8 mouse cellular contexts compared by ENCODE assay signal in the genomic region with DNA sequence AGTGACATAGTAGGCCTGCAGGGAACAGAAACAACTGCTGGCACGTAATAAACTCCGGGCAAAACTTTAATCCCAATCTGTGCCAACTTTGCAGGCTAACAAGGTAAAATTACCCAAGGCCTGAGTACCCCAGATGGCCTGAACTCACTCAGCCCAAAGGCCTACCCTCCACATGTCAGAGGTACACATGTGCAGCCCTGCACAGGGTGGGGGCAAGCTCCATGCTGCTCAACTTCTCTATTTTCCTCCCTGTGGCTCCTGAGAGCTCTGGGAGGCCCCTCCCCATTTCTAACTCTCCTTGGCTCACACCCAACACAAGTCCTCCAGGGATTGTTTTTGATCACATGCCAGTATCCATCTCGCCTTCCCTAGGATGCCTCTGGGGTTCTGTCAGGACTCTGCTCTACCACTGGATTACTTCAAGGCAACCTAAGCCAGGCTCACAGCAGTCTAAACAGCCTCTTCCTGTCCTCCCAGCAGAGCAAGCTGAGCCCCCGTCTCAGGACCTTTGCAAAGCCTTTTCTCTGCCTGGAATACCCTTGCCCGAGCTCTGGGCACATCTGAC. TPM values are rescaled to one million over a fixed set of nuclear protein-coding genes. Genes with fewer than 3 reads are reported as not detected.
A peak's percentile ranks its signal among the peaks of the same experiment; 100 is the strongest.
DNase-seq lines count a peak whose midpoint lies in the region; ATAC-seq and TF ChIP-seq lines count a peak whose summit lies in the region.

No protein-coding gene starts in this region.

- no peak overlapping the region for H3K27ac ChIP-seq in heart, postnatal 0 days (ENCODE audit: low read depth)
- peak overlapping the region; percentile 77 for H3K27ac ChIP-seq in embryonic facial prominence, embryonic 14.5 days (replicated peaks; ENCODE audit: low read depth, low read length)
- peak overlapping the region; percentile 87 for H3K27ac ChIP-seq in intestine, embryonic 16.5 days (ENCODE audit: low read length)

- peak; percentile 28 for DNase-seq in heart, postnatal 0 days (ENCODE audit: low spot score)
- DNase-seq in heart, adult 9 months (ENCODE audit: low spot score in 2 of 2) = no peak
- peak; percentile 54 for DNase-seq in 3T3-L1 (ENCODE audit: low read depth, low spot score)
- peak; percentile 84 for DNase-seq in embryonic facial prominence, embryonic 14.5 days (ENCODE audit: low spot score)
- no peak for DNase-seq in ovary, postnatal 10 days (ENCODE audit: low spot score)
- DNase-seq in cerebellum, postnatal 4 days (ENCODE audit: low spot score in 2 of 2) = no peak
- DNase-seq in c-Kit-positive CD71-positive TER-119-positive erythroid progenitor cells, embryonic 14.5 days (ENCODE audit: low spot score) = no peak

- H3K4me2 ChIP-seq in heart, postnatal 0 days (ENCODE audit: low read depth, low read length) = peak overlapping the region; percentile 28
- H3K4me2 ChIP-seq in embryonic facial prominence, embryonic 14.5 days (ENCODE audit: low read depth, low read length) = peak overlapping the region; percentile 42
- peak overlapping the region; percentile 11 for H3K4me2 ChIP-seq in intestine, embryonic 16.5 days (ENCODE audit: low read depth, low read length)

- H3K27me3 ChIP-seq in heart, postnatal 0 days (ENCODE audit: control insufficient read depth, insufficient read depth, low read length) = peaks cover 17% of the 10 kb centered on the region; the same call in 1 of the 2 replicates
- H3K27me3 ChIP-seq in embryonic facial prominence, embryonic 14.5 days (replicated peaks; ENCODE audit: control insufficient read depth, insufficient read depth, low read length) = no peaks in the 10 kb centered on the region
- H3K27me3 ChIP-seq in intestine, embryonic 16.5 days (replicated peaks; ENCODE audit: control insufficient read depth, insufficient read depth, low read length) = no peaks in the 10 kb centered on the region

- ATAC-seq in heart, postnatal 0 days (ENCODE audit: insufficient read depth, low read depth) = peak; percentile 15; the same call in 1 of the 2 replicates
- peak; percentile 80 for ATAC-seq in embryonic facial prominence, embryonic 14.5 days (ENCODE audit: low read depth)
- ATAC-seq in intestine, embryonic 16.5 days = peak; percentile 73

- H3K4me1 ChIP-seq in heart, postnatal 0 days (ENCODE audit: control insufficient read depth, insufficient read depth) = peaks cover 19% of the 10 kb centered on the region
- H3K4me1 ChIP-seq in embryonic facial prominence, embryonic 14.5 days (ENCODE audit: control insufficient read depth, insufficient read depth, low read length) = peaks cover 79% of the 10 kb centered on the region
- H3K4me1 ChIP-seq in intestine, embryonic 16.5 days (ENCODE audit: control insufficient read depth, insufficient read depth, low read length) = peaks cover 52% of the 10 kb centered on the region

- no peak overlapping the region for H3K9ac ChIP-seq in heart, postnatal 0 days (replicated peaks; ENCODE audit: low read depth, low read length)
- peak overlapping the region; percentile 23; the same call in 1 of the 2 replicates for H3K9ac ChIP-seq in embryonic facial prominence, embryonic 14.5 days (ENCODE audit: low read depth, low read length)
- no peak overlapping the region for H3K9ac ChIP-seq in intestine, embryonic 16.5 days (ENCODE audit: low read depth, low read length)

- 43% methylated on average over 5 of the region's 5 CpGs for WGBS in heart, postnatal 0 days
- 32% methylated on average over 5 of the region's 5 CpGs for WGBS in embryonic facial prominence, embryonic 14.5 days
- WGBS in intestine, embryonic 16.5 days = 41% methylated on average over 5 of the region's 5 CpGs

- no peaks in the 10 kb centered on the region for H3K36me3 ChIP-seq in heart, postnatal 0 days (replicated peaks; ENCODE audit: control insufficient read depth, insufficient read depth, low read length)
- 0 out of 2 replicates have a peak, but pooled peaks cover 3% of the 10 kb centered on the region for H3K36me3 ChIP-seq in embryonic facial prominence, embryonic 14.5 days (ENCODE audit: control insufficient read depth, insufficient read depth, low read length)
- no peaks in the 10 kb centered on the region for H3K36me3 ChIP-seq in intestine, embryonic 16.5 days (ENCODE audit: control insufficient read depth, insufficient read depth, low read length)

- no peak for TF ChIP-seq CTCF in heart, postnatal 0 days (IDR thresholded peaks at IDR 0.05; ENCODE audit: low read depth)

- TF ChIP-seq EP300 in heart, postnatal 0 days (IDR thresholded peaks at IDR 0.05; ENCODE audit: low read depth) = no peak

- no peak overlapping the region for H3K4me3 ChIP-seq in heart, postnatal 0 days (ENCODE audit: low read depth, low read length)
- H3K4me3 ChIP-seq in embryonic facial prominence, embryonic 14.5 days (ENCODE audit: low read depth, low read length) = no peak overlapping the region
- H3K4me3 ChIP-seq in intestine, embryonic 16.5 days (ENCODE audit: low read length) = no peak overlapping the region

- no peaks in the 10 kb centered on the region for H3K9me3 ChIP-seq in heart, postnatal 0 days (replicated peaks; ENCODE audit: control insufficient read depth, low read length)
- 0 out of 2 replicates have a peak, but pooled peaks cover 3% of the 10 kb centered on the region for H3K9me3 ChIP-seq in embryonic facial prominence, embryonic 14.5 days (ENCODE audit: control insufficient read depth, low read length)
- H3K9me3 ChIP-seq in intestine, embryonic 16.5 days (ENCODE audit: control insufficient read depth, low read length) = no peaks in the 10 kb centered on the region

RNA-seq across cellular contexts. Expression of gene Tcf20, which starts 50.2 kb away (rescaled TPM):
- total RNA-seq in heart, postnatal 0 days (2014; rRNA removed; ENCODE audit: low replicate concordance) = 36.7 and 43.6 TPM in 2 replicates
- polyA plus RNA-seq in heart, postnatal 0 days (2015; fragmentation: Nextera tagmentation; extraction: Ambion mirVana) = 3.0 TPM in 2 replicates
- 11.3 and 12.3 TPM in 2 replicates for polyA plus RNA-seq in embryonic facial prominence, embryonic 14.5 days (2014; fragmentation: Nextera tagmentation; extraction: Ambion mirVana)
- 5.1 and 5.5 TPM in 2 replicates for polyA plus RNA-seq in intestine, embryonic 16.5 days (2015; fragmentation: Nextera tagmentation; extraction: Ambion mirVana)

Comparison
In these comparisons a context has a peak if more than half of its experiments do, and no peak if none do; other contexts are left out.
1. DNase-seq: peak in heart, postnatal 0 days (single experiment), 3T3-L1 (single experiment) and embryonic facial prominence, embryonic 14.5 days (single experiment); none in heart, adult 9 months (0 of 2), ovary, postnatal 10 days (single experiment), cerebellum, postnatal 4 days (0 of 2) and c-Kit-positive CD71-positive TER-119-positive erythroid progenitor cells, embryonic 14.5 days (single experiment).
2. ATAC-seq: peak in every context shown above with its lines; median percentile 80 in embryonic facial prominence, embryonic 14.5 days; 73 in intestine, embryonic 16.5 days; 15 in heart, postnatal 0 days.
3. Peak in every context shown above with its lines, with median percentiles within 50 percentile points of each other: H3K4me2 ChIP-seq.